Mouse (Mus musculus) Patski (cell line): ENCODE measurements at regions not wholly inside any gene's neighbourhood (a gene's known extent, or its start where the extent isn't known, plus 50 kb on each side); places are given as distances from the start of the nearest gene placed in this dataset.
A peak's percentile ranks its signal among the peaks of the same experiment; 100 is the strongest.

Experiments used
- ATAC-seq: fragments of 100-300 bp; one replicate; pipeline ENCODE4 v1.8.0; 2021
- CTCF ChIA-PET: fragments of 350-600 bp; sonication (Branson Sonifier 250); formaldehyde crosslinking; loops from one replicate; lab custom pipeline; 2022; ENCODE audit warnings: inconsistent platforms; lab: Charles Lee
- POLR2A ChIA-PET: fragments of 350-600 bp; sonication (Branson Sonifier 250); formaldehyde crosslinking; loops from one replicate; lab custom pipeline; 2022; ENCODE audit warnings: antibody characterized with exemption, inconsistent platforms; lab: Charles Lee
- DNase-seq: peaks from one replicate; pipeline ENCODE4 v3.0.0-alpha.2; 2011; ENCODE audit warnings: low read depth, low spot score
- H3K27me3 ChIP-seq: fragments of 371-371 bp; one replicate; pipeline ENCODE4 v1.5.1; 2021
- CTCF ChIP-seq: fragments of 100-300 bp; IDR thresholded peaks from one replicate; pipeline ENCODE4 v1.5.1; 2021
- in situ Hi-C: fragments of 300-500 bp; cut with MboI; formaldehyde crosslinking; loops from 3 replicates; pipeline ENCODE4 v1.11.1; 2018; ENCODE audit warnings: low pct_unique_long_range_greater_than_20kb, mixed read lengths

- CTCF ChIA-PET = no interaction called here
- in situ Hi-C loops = no loop called here
These were observed 549.5 kb upstream of the Rag2 start for GRCm38 (mm10) chr2:101074990-101075389.

GRCm38 (mm10) chr2:101080231-101080630 lies 544.3 kb upstream of the Rag2 start:
- H3K27me3 ChIP-seq = no peaks in the 10 kb centered on the region
- no peak for TF ChIP-seq CTCF
- CTCF ChIA-PET = no interaction called here
- ATAC-seq (no peak), DNase-seq (no peak)
- in situ Hi-C loops = no loop called here
- POLR2A ChIA-PET = no interaction called here

More at GRCm38 (mm10) chr2:101074990-101075389, 549.5 kb upstream of the Rag2 start:
- DNase-seq (no peak), ATAC-seq (no peak)
- POLR2A ChIA-PET = no interaction called here
- TF ChIP-seq CTCF = no peak
- no peaks in the 10 kb centered on the region for H3K27me3 ChIP-seq

- POLR2A ChIA-PET = no interaction called here
- ATAC-seq = no peak
- no peak for TF ChIP-seq CTCF
- no peak for DNase-seq
- in situ Hi-C loops = no loop called here
- CTCF ChIA-PET = no interaction called here
- no peaks in the 10 kb centered on the region for H3K27me3 ChIP-seq
These were observed 540.7 kb upstream of the Rag2 start for GRCm38 (mm10) chr2:101083813-101084212.

GRCm38 (mm10) chr2:101084648-101085047 lies 539.9 kb upstream of the Rag2 start:
- ChIA-PET CTCF (no interaction called here), POLR2A (no interaction called here)
- in situ Hi-C loops = no loop called here
- no peaks in the 10 kb centered on the region for H3K27me3 ChIP-seq
- no peak for TF ChIP-seq CTCF
- DNase-seq = no peak
- no peak for ATAC-seq

- no peak for ATAC-seq
- POLR2A ChIA-PET = no interaction called here
- in situ Hi-C loops = no loop called here
- DNase-seq = no peak
- no peaks in the 10 kb centered on the region for H3K27me3 ChIP-seq
- CTCF ChIA-PET = no interaction called here
- no peak for TF ChIP-seq CTCF
These were observed 517.2 kb upstream of the Rag2 start for GRCm38 (mm10) chr2:101107183-101107872.

GRCm38 (mm10) chr2:101136867-101137266 lies 487.7 kb upstream of the Rag2 start:
- no peaks in the 10 kb centered on the region for H3K27me3 ChIP-seq
- ATAC-seq = no peak
- in situ Hi-C loops = no loop called here
- no peak for TF ChIP-seq CTCF
- no peak for DNase-seq
- POLR2A ChIA-PET = no interaction called here
- CTCF ChIA-PET = no interaction called here

GRCm38 (mm10) chr2:101139931-101140330 lies 484.6 kb upstream of the Rag2 start:
- ChIA-PET POLR2A (no interaction called here), CTCF (no interaction called here)
- DNase-seq (no peak), ATAC-seq (no peak)
- in situ Hi-C loops = no loop called here
- no peak for TF ChIP-seq CTCF
- no peaks in the 10 kb centered on the region for H3K27me3 ChIP-seq

- no peak for TF ChIP-seq CTCF
- no peak for DNase-seq
- ChIA-PET CTCF (no interaction called here), POLR2A (no interaction called here)
- no peak for ATAC-seq
- peaks cover 10% of the 10 kb centered on the region for H3K27me3 ChIP-seq
- in situ Hi-C loops = no loop called here
These were observed 467.7 kb upstream of the Rag2 start for GRCm38 (mm10) chr2:101156755-101157271.

- DNase-seq (no peak), ATAC-seq (no peak)
- ChIA-PET POLR2A (no interaction called here), CTCF (no interaction called here)
- TF ChIP-seq CTCF = peak; percentile 55
- H3K27me3 ChIP-seq = peaks cover 2% of the 10 kb centered on the region
- in situ Hi-C loops = no loop called here
These were observed 465.2 kb upstream of the Rag2 start for GRCm38 (mm10) chr2:101159276-101159675.

DNA sequence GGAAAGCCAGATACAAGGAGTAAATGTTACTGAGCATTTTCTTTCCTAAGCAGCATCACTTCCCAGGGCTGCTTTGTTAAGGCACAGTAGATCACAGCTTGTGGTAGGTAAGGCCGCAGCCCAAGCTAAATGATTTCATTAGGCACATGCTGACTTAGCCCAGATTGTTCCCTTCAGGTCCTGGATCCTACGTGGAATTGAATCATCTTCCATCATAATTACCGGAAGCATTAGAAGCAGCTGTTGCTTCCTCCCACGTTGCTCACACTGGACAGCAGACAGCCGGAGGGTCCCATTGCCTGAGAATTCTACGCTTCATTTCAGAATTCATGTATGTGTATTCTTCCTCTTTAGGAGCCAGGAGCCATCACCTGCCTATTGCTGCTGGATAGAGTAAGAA lies 458.6 kb upstream of the Rag2 start:
- H3K27me3 ChIP-seq = peaks cover 10% of the 10 kb centered on the region
- CTCF ChIA-PET = no interaction called here
- ATAC-seq (no peak), DNase-seq (no peak)
- TF ChIP-seq CTCF = no peak
- POLR2A ChIA-PET = no interaction called here
- in situ Hi-C loops = no loop called here

DNA sequence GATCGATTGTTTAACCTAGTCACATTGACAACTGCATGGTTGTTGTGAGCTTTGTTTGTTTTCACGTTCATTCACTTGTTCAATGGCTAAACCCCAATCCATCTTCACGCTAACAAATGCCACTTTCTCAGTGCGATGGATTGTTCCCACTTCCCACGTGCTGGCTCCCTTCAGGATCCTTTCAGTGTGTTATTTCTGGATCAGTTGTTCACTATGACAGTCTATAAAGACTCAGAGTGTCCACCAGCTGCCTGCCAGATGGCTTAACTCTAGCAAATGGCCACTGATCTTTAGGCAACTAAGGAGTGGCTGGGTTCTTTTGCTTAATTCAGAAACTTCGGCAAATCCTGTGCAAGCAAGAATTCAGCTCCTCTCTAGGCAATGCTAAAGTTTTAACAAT lies 451.7 kb upstream of the Rag2 start:
- ATAC-seq (no peak), DNase-seq (no peak)
- POLR2A ChIA-PET = no interaction called here
- no peak for TF ChIP-seq CTCF
- CTCF ChIA-PET = no interaction called here
- in situ Hi-C loops = no loop called here
- H3K27me3 ChIP-seq = peaks cover 12% of the 10 kb centered on the region

GRCm38 (mm10) chr2:101175124-101175523 lies 449.4 kb upstream of the Rag2 start:
- CTCF ChIA-PET = no interaction called here
- TF ChIP-seq CTCF = no peak
- peaks cover 14% of the 10 kb centered on the region for H3K27me3 ChIP-seq
- in situ Hi-C loops = no loop called here
- DNase-seq (no peak), ATAC-seq (no peak)
- POLR2A ChIA-PET = no interaction called here
